In the genomic region with DNA sequence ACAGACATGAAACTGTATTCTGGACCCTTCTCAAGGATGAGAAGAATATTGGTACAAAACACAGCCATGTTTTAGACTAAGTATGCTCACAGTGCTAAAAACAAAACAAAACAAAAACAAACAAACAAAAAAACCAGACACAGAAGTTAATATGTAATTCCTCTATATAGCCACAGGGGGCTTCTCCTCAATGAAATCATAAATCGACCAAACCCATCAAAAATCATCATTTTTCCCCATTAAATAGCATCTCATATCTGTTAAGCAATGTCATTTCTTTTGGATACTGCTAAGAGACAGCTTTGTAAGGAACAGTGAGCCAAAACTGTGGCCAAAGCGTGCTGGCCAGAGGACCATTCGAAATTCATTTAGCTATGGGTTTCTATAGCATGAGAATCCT, we compare ENCODE assay signal across 15 mouse cellular contexts.
"Had no signal": no experiment of that assay in that cellular context is flagged by ENCODE, and none has a peak within 500 bp of the region (broad histone marks: within the 10 kb centered on the region; RNA-seq: fewer than 3 reads in every experiment).

No protein-coding gene starts in this region.

- H3K27ac ChIP-seq: limb, embryonic 10.5 days; limb, embryonic 13.5 days; liver, embryonic 12.5 days; liver, embryonic 15.5 days; macrophage; midbrain, embryonic 13.5 days had no signal

- H3K9ac ChIP-seq: limb, embryonic 13.5 days; liver, embryonic 12.5 days; liver, embryonic 15.5 days; midbrain, embryonic 13.5 days had no signal

- H3K4me1 ChIP-seq: limb, embryonic 10.5 days; limb, embryonic 13.5 days; liver, embryonic 12.5 days; liver, embryonic 15.5 days; midbrain, embryonic 13.5 days had no signal

- H3K4me3 ChIP-seq: limb, embryonic 10.5 days; limb, embryonic 13.5 days; liver, embryonic 12.5 days; liver, embryonic 15.5 days; midbrain, embryonic 13.5 days had no signal

- H3K27me3 ChIP-seq: limb, embryonic 13.5 days; liver, embryonic 12.5 days; liver, embryonic 15.5 days; midbrain, embryonic 13.5 days had no signal

- H3K9me3 ChIP-seq: limb, embryonic 10.5 days; limb, embryonic 13.5 days; midbrain, embryonic 13.5 days had no signal

- ATAC-seq: liver, embryonic 12.5 days; lung, postnatal 0 days; midbrain, embryonic 13.5 days; midbrain, embryonic 16.5 days had no signal

- H3K4me2 ChIP-seq: limb, embryonic 13.5 days; liver, embryonic 12.5 days; liver, embryonic 15.5 days; midbrain, embryonic 13.5 days had no signal

- DNase-seq: kidney, adult 18-20 months; kidney, postnatal 10 days; kidney, postnatal 36 days; layer of hippocampus, adult 9-11 months; liver; lung, adult 18-20 months; thymus, postnatal 25 days had no signal

- H3K36me3 ChIP-seq: limb, embryonic 10.5 days; limb, embryonic 13.5 days; liver, embryonic 12.5 days; liver, embryonic 15.5 days; midbrain, embryonic 13.5 days had no signal
